Mouse (Mus musculus) kidney, embryonic 15.5 days (tissue): Measurements from ENCODE around the gene Ufsp2. TPM values are rescaled to one million over a fixed set of nuclear protein-coding genes. Genes with fewer than 3 reads are reported as not detected.

Source experiments
- ATAC-seq: fragments of 200-750 bp; cut with Nextera tagmentation; replicated peaks from 2 replicates; pipeline ENCODE4 v1.8.0; 2017; ENCODE audit warnings: moderate TSS enrichment; ENCODE audit not compliant: low FRiP score
- H3K27ac ChIP-seq: fragments of 300-500 bp; sonication (generic); 2 replicates; pipeline ENCODE4 v1.5.1; 2015; ENCODE audit warnings: mild to moderate bottlenecking, inconsistent platforms
- H3K27me3 ChIP-seq: fragments of 300-500 bp; sonication (generic); 2 replicates; pipeline ENCODE4 v1.6.1; 2015; ENCODE audit warnings: inconsistent platforms
- H3K36me3 ChIP-seq: fragments of 300-500 bp; sonication (generic); 2 replicates; pipeline ENCODE4 v1.6.1; 2015; ENCODE audit warnings: inconsistent platforms
- H3K4me1 ChIP-seq: fragments of 300-500 bp; sonication (generic); 2 replicates; pipeline ENCODE4 v1.6.1; 2015; ENCODE audit warnings: inconsistent platforms
- H3K4me2 ChIP-seq: fragments of 300-500 bp; sonication (generic); 2 replicates; pipeline ENCODE4 v1.6.1; 2015; ENCODE audit warnings: moderate library complexity, mild to moderate bottlenecking, inconsistent platforms
- H3K4me3 ChIP-seq: fragments of 300-500 bp; sonication (generic); replicated peaks from 2 replicates; pipeline ENCODE4 v1.5.1; 2015; ENCODE audit warnings: mild to moderate bottlenecking, inconsistent platforms
- H3K9ac ChIP-seq: fragments of 300-500 bp; sonication (generic); 2 replicates; pipeline ENCODE4 v1.6.1; 2015; ENCODE audit warnings: mild to moderate bottlenecking, inconsistent platforms
- H3K9me3 ChIP-seq: fragments of 300-500 bp; sonication (generic); replicated peaks from 2 replicates; pipeline ENCODE4 v1.6.1; 2016; ENCODE audit warnings: inconsistent platforms
- WGBS: fragments of 180-500 bp; shearing (Covaris S2); methylation state at CpG from one replicate; pipeline ENCODE4 v1.1.7; 2015; ENCODE audit warnings: mixed read lengths; 5-methylcytosine and 5-hydroxymethylcytosine counted together
- polyA plus RNA-seq: library from polyadenylated mRNA; unstranded; fragments of >200 nt; fragmentation: Nextera tagmentation; extraction: Ambion mirVana; gene quantifications from 2 replicates; pipeline ENCODE4 v1.2.1, GENCODE M21; 2015

Gene Ufsp2
- 81.8 and 83.5 TPM in 2 replicates for polyA plus RNA-seq

- Histone ChIP-seq H3K9me3 (peaks cover 4% of the 10 kb centered on the region), H3K4me3 (peak within 1 kb of the TSS; percentile 74), H3K4me1 (peaks cover 17% of the 10 kb centered on the region), H3K4me2 (peak within 1 kb of the TSS; percentile 74), H3K9ac (peak within 1 kb of the TSS; percentile 65), H3K27me3 (no peaks in the 10 kb centered on the region), H3K36me3 (peaks cover 19% of the 10 kb centered on the region), H3K27ac (peak within 1 kb of the TSS; percentile 91)
- WGBS = under 1% methylated on average over 57 of the region's 57 CpGs
- peak; percentile 98 for ATAC-seq
These were observed at the start of gene Ufsp2, which contains the start of gene 1700029J07Rik for GRCm38 (mm10) chr8:45975126-45975836. Ufsp2 (plus strand) TSS chr8:45975528. 1700029J07Rik (minus strand) TSS chr8:45975252.

GRCm38 (mm10) chr8:45934582-45935014, 40.7 kb upstream of the Ufsp2 start, which contains the start of gene Ccdc110:
Ccdc110 (plus strand) TSS chr8:45934619.
- peaks cover 4% of the 10 kb centered on the region; the same call in 1 of the 2 replicates for H3K4me1 ChIP-seq
- peak within 1 kb of the TSS; percentile 55 for H3K4me2 ChIP-seq
- peak; percentile 88 for ATAC-seq
- H3K9me3 ChIP-seq = peaks cover 3% of the 10 kb centered on the region; the same call in 1 of the 2 replicates
- WGBS = 3% methylated on average over 23 of the region's 23 CpGs
- H3K27ac ChIP-seq = no peak within 1 kb of the TSS
- no peaks in the 10 kb centered on the region for H3K27me3 ChIP-seq
- H3K36me3 ChIP-seq = no peaks in the 10 kb centered on the region
- H3K9ac ChIP-seq = no peak within 1 kb of the TSS
- peak within 1 kb of the TSS; percentile 31 for H3K4me3 ChIP-seq

GRCm38 (mm10) chr8:45936986-45937385, 38.3 kb upstream of the Ufsp2 start:
- no peak for ATAC-seq
- no peaks in the 10 kb centered on the region for H3K36me3 ChIP-seq
- H3K9ac ChIP-seq = no peak overlapping the region
- 88% methylated on average over 9 of the region's 9 CpGs for WGBS
- H3K27ac ChIP-seq = no peak overlapping the region
- H3K4me1 ChIP-seq = peaks cover 4% of the 10 kb centered on the region; the same call in 1 of the 2 replicates
- H3K4me3 ChIP-seq = no peak overlapping the region
- no peak overlapping the region for H3K4me2 ChIP-seq
- H3K27me3 ChIP-seq = no peaks in the 10 kb centered on the region
- H3K9me3 ChIP-seq = no peaks in the 10 kb centered on the region

- Histone ChIP-seq H3K4me3 (no peak overlapping the region), H3K36me3 (no peaks in the 10 kb centered on the region), H3K9me3 (no peaks in the 10 kb centered on the region), H3K9ac (no peak overlapping the region), H3K4me2 (no peak overlapping the region), H3K4me1 (no peaks in the 10 kb centered on the region), H3K27me3 (no peaks in the 10 kb centered on the region), H3K27ac (no peak overlapping the region)
- no peak for ATAC-seq
- 89% methylated on average over 4 of the region's 4 CpGs for WGBS
These were observed 29.0 kb upstream of the Ufsp2 start for GRCm38 (mm10) chr8:45946283-45946682.

- WGBS = 56% methylated on average over 2 of the region's 2 CpGs
- H3K36me3 ChIP-seq = no peaks in the 10 kb centered on the region
- no peak overlapping the region for H3K4me2 ChIP-seq
- H3K4me3 ChIP-seq = no peak overlapping the region
- H3K4me1 ChIP-seq = no peaks in the 10 kb centered on the region
- no peak overlapping the region for H3K9ac ChIP-seq
- ATAC-seq = no peak
- H3K9me3 ChIP-seq = no peaks in the 10 kb centered on the region
- no peak overlapping the region for H3K27ac ChIP-seq
- H3K27me3 ChIP-seq = no peaks in the 10 kb centered on the region
These were observed 24.7 kb upstream of the Ufsp2 start for GRCm38 (mm10) chr8:45950622-45951021.

- Histone ChIP-seq H3K4me2 (no peak overlapping the region), H3K27me3 (no peaks in the 10 kb centered on the region), H3K36me3 (no peaks in the 10 kb centered on the region), H3K9ac (no peak overlapping the region), H3K27ac (no peak overlapping the region), H3K4me3 (no peak overlapping the region), H3K9me3 (peaks cover 4% of the 10 kb centered on the region), H3K4me1 (peaks cover 12% of the 10 kb centered on the region)
- 97% methylated on average over 12 of the region's 12 CpGs for WGBS
- no peak for ATAC-seq
These were observed 4.4 kb upstream of the Ufsp2 start for GRCm38 (mm10) chr8:45970894-45971293.

GRCm38 (mm10) chr8:45973988-45974505, 1.3 kb upstream of the Ufsp2 start:
- ATAC-seq = no peak

GRCm38 (mm10) chr8:45975837-45976468, 625 bp downstream of the Ufsp2 start:
- Histone ChIP-seq H3K9me3 (peaks cover 4% of the 10 kb centered on the region), H3K36me3 (peaks cover 23% of the 10 kb centered on the region), H3K4me3 (peak overlapping the region; percentile 74), H3K9ac (peak overlapping the region; percentile 65), H3K4me2 (peak overlapping the region; percentile 74), H3K27me3 (no peaks in the 10 kb centered on the region), H3K27ac (0 out of 2 replicates have a peak overlapping the region, but pooled peaks have one; percentile 65), H3K4me1 (peaks cover 17% of the 10 kb centered on the region)
- ATAC-seq = peak; percentile 6; the same call in 1 of the 2 replicates
- 59% methylated on average over 11 of the region's 11 CpGs for WGBS

More at GRCm38 (mm10) chr8:45973988-45974505, 1.3 kb upstream of the Ufsp2 start:
- Histone ChIP-seq H3K4me1 (peaks cover 17% of the 10 kb centered on the region), H3K27me3 (no peaks in the 10 kb centered on the region), H3K27ac (no peak overlapping the region), H3K9ac (no peak overlapping the region), H3K36me3 (peaks cover 13% of the 10 kb centered on the region), H3K9me3 (peaks cover 4% of the 10 kb centered on the region), H3K4me2 (peak overlapping the region; percentile 74), H3K4me3 (peak overlapping the region; percentile 74)
- WGBS = 72% methylated on average over 8 of the region's 8 CpGs

GRCm38 (mm10) chr8:45986665-45987064, 11.3 kb downstream of the Ufsp2 start:
- 73% methylated on average over 3 of the region's 3 CpGs for WGBS
- H3K27ac ChIP-seq = no peak overlapping the region
- H3K36me3 ChIP-seq = peaks cover 69% of the 10 kb centered on the region

GRCm38 (mm10) chr8:45988189-45988588, 12.9 kb downstream of the Ufsp2 start:
- Histone ChIP-seq H3K36me3 (peaks cover 55% of the 10 kb centered on the region), H3K9ac (no peak overlapping the region), H3K4me3 (no peak overlapping the region), H3K27me3 (no peaks in the 10 kb centered on the region), H3K4me2 (no peak overlapping the region), H3K9me3 (no peaks in the 10 kb centered on the region), H3K27ac (no peak overlapping the region), H3K4me1 (no peaks in the 10 kb centered on the region)
- 77% methylated on average over 2 of the region's 2 CpGs for WGBS
- no peak for ATAC-seq

More at GRCm38 (mm10) chr8:45986665-45987064, 11.3 kb downstream of the Ufsp2 start:
- H3K27me3 ChIP-seq = no peaks in the 10 kb centered on the region
- no peaks in the 10 kb centered on the region for H3K9me3 ChIP-seq
- no peak for ATAC-seq
- H3K4me1 ChIP-seq = no peaks in the 10 kb centered on the region
- H3K9ac ChIP-seq = no peak overlapping the region
- H3K4me3 ChIP-seq = no peak overlapping the region
- no peak overlapping the region for H3K4me2 ChIP-seq

- Histone ChIP-seq H3K4me2 (no peak overlapping the region), H3K9me3 (no peaks in the 10 kb centered on the region), H3K36me3 (peaks cover 55% of the 10 kb centered on the region), H3K9ac (no peak overlapping the region), H3K4me3 (no peak overlapping the region), H3K4me1 (no peaks in the 10 kb centered on the region), H3K27ac (no peak overlapping the region), H3K27me3 (no peaks in the 10 kb centered on the region)
- WGBS = 87% methylated on average over 4 of the region's 4 CpGs
- no peak for ATAC-seq
These were observed 15.4 kb downstream of the Ufsp2 start for GRCm38 (mm10) chr8:45990631-45991310.
